Comparison of ENCODE assay signal across 9 mouse cellular contexts in genomic region chr5:149527999-149528729, GRCm38 (mm10). TPM values are rescaled to one million over a fixed set of nuclear protein-coding genes. Genes with fewer than 3 reads are reported as not detected.
DNase-seq lines count a peak whose midpoint lies in the region; ATAC-seq lines count a peak whose summit lies in the region.
"Had no signal": no experiment of that assay in that cellular context is flagged by ENCODE, and none has a peak within 500 bp of the region (broad histone marks: within the 10 kb centered on the region; RNA-seq: fewer than 3 reads in every experiment).

Wdr95 (plus strand) TSS chr5:149528679.

- peak within 1 kb of the TSS; percentile 43 for H3K4me2 ChIP-seq in heart, embryonic 16.5 days (ENCODE audit: low read depth, low read length)
- peak within 1 kb of the TSS; percentile 32 for H3K4me2 ChIP-seq in embryonic facial prominence, embryonic 11.5 days (ENCODE audit: low read depth, low read length)
- peak within 1 kb of the TSS; percentile 9; the same call in 1 of the 2 replicates for H3K4me2 ChIP-seq in hindbrain, embryonic 11.5 days (replicated peaks; ENCODE audit: low read depth, low read length)
- peak within 1 kb of the TSS; percentile 35 for H3K4me2 ChIP-seq in midbrain, embryonic 16.5 days (ENCODE audit: low read length)

- H3K36me3 ChIP-seq in heart, embryonic 16.5 days (ENCODE audit: control insufficient read depth, insufficient read depth) = no peaks in the 10 kb centered on the region
- no peaks in the 10 kb centered on the region for H3K36me3 ChIP-seq in embryonic facial prominence, embryonic 11.5 days (replicated peaks; ENCODE audit: control insufficient read depth, insufficient read depth, low read depth, low read length)
- H3K36me3 ChIP-seq in hindbrain, embryonic 11.5 days (ENCODE audit: control insufficient read depth, insufficient read depth, low read length) = no peaks in the 10 kb centered on the region
- H3K36me3 ChIP-seq in midbrain, embryonic 16.5 days (ENCODE audit: control insufficient read depth, insufficient read depth, low read length) = no peaks in the 10 kb centered on the region

- no peak within 1 kb of the TSS for H3K9ac ChIP-seq in heart, embryonic 16.5 days (ENCODE audit: low read length)
- H3K9ac ChIP-seq in embryonic facial prominence, embryonic 11.5 days (replicated peaks; ENCODE audit: low read length) = peak within 1 kb of the TSS; percentile 2; the same call in 1 of the 2 replicates
- peak within 1 kb of the TSS; percentile 4; the same call in 1 of the 2 replicates for H3K9ac ChIP-seq in hindbrain, embryonic 11.5 days (ENCODE audit: low read depth, low read length)
- peak within 1 kb of the TSS; percentile 49 for H3K9ac ChIP-seq in midbrain, embryonic 16.5 days (ENCODE audit: low read depth, low read length)

- no peak for ATAC-seq in heart, embryonic 16.5 days (replicated peaks; ENCODE audit: extremely low read depth, insufficient read depth, low FRiP score)
- ATAC-seq in embryonic facial prominence, embryonic 11.5 days (replicated peaks; ENCODE audit: insufficient number of reproducible peaks, low FRiP score, low TSS enrichment, low read depth) = peak; percentile 42; the same call in 1 of the 2 replicates
- ATAC-seq in hindbrain, embryonic 11.5 days (ENCODE audit: low FRiP score) = peak; percentile 70
- ATAC-seq in midbrain, embryonic 16.5 days = peak; percentile 22
- no peak for ATAC-seq in erythroid progenitor cell, adult 5-6 weeks (replicated peaks; ENCODE audit: low FRiP score, poor library complexity, severe bottlenecking)

- H3K4me1 ChIP-seq in heart, embryonic 16.5 days (ENCODE audit: control insufficient read depth, insufficient read depth, low read length) = peaks cover 21% of the 10 kb centered on the region
- peaks cover 3% of the 10 kb centered on the region; the same call in 1 of the 2 replicates for H3K4me1 ChIP-seq in embryonic facial prominence, embryonic 11.5 days (ENCODE audit: control insufficient read depth, insufficient read depth, low read length)
- H3K4me1 ChIP-seq in hindbrain, embryonic 11.5 days (replicated peaks; ENCODE audit: control insufficient read depth, insufficient read depth, low read length) = peaks cover 5% of the 10 kb centered on the region; the same call in 1 of the 2 replicates
- H3K4me1 ChIP-seq in midbrain, embryonic 16.5 days (ENCODE audit: control insufficient read depth, insufficient read depth, low read length) = peaks cover 43% of the 10 kb centered on the region

- 46% methylated on average over 29 of the region's 29 CpGs for WGBS in heart, embryonic 16.5 days
- 44% methylated on average over 29 of the region's 29 CpGs for WGBS in embryonic facial prominence, embryonic 11.5 days
- 29% methylated on average over 29 of the region's 29 CpGs for WGBS in hindbrain, embryonic 11.5 days
- WGBS in midbrain, embryonic 16.5 days = 12% methylated on average over 29 of the region's 29 CpGs

- intact Hi-C loops in heart, postnatal 36 days (cut with DNase I) = loop anchor here (5.0 to 10.0 kb wide), 4 partner anchors 104 to 713 kb away; no protein-coding TSS in a partner anchor

- H3K27ac ChIP-seq in heart, embryonic 16.5 days (ENCODE audit: low read length) = no peak within 1 kb of the TSS
- H3K27ac ChIP-seq in embryonic facial prominence, embryonic 11.5 days (replicated peaks; ENCODE audit: low read depth, low read length) = no peak within 1 kb of the TSS
- peak within 1 kb of the TSS; percentile 56 for H3K27ac ChIP-seq in hindbrain, embryonic 11.5 days (ENCODE audit: low read depth, low read length)
- H3K27ac ChIP-seq in midbrain, embryonic 16.5 days (ENCODE audit: low read length) = peak within 1 kb of the TSS; percentile 75

- no peak for DNase-seq in heart, postnatal 36 days
- DNase-seq in embryonic facial prominence, embryonic 11.5 days (ENCODE audit: low spot score) = peak; percentile 44
- DNase-seq in hindbrain, embryonic 11.5 days (ENCODE audit: low spot score) = peak; percentile 71
- DNase-seq in layer of hippocampus, postnatal 14 days (ENCODE audit: low spot score in 2 of 2) = peak; percentile 75 to 80
- DNase-seq in yolk sac, embryonic 10.5 days (ENCODE audit: low spot score) = peak; percentile 13

- 0 out of 2 replicates have a peak, but pooled peaks cover 4% of the 10 kb centered on the region for H3K27me3 ChIP-seq in heart, embryonic 16.5 days (ENCODE audit: control insufficient read depth, insufficient read depth, low read length)
- H3K27me3 ChIP-seq in embryonic facial prominence, embryonic 11.5 days (ENCODE audit: control insufficient read depth, insufficient read depth, low read length) = no peaks in the 10 kb centered on the region
- H3K27me3 ChIP-seq in hindbrain, embryonic 11.5 days (ENCODE audit: control insufficient read depth, insufficient read depth, low read length) = no peaks in the 10 kb centered on the region
- H3K27me3 ChIP-seq in midbrain, embryonic 16.5 days (ENCODE audit: control insufficient read depth, insufficient read depth, low read depth, low read length) = no peaks in the 10 kb centered on the region

- peaks cover 3% of the 10 kb centered on the region; the same call in 1 of the 2 replicates for H3K9me3 ChIP-seq in heart, embryonic 16.5 days (replicated peaks; ENCODE audit: control insufficient read depth, low read length)
- H3K9me3 ChIP-seq in embryonic facial prominence, embryonic 11.5 days (replicated peaks; ENCODE audit: control insufficient read depth, low read length) = no peaks in the 10 kb centered on the region
- no peaks in the 10 kb centered on the region for H3K9me3 ChIP-seq in hindbrain, embryonic 11.5 days (ENCODE audit: control insufficient read depth, low read length)
- H3K9me3 ChIP-seq in midbrain, embryonic 16.5 days (replicated peaks; ENCODE audit: control insufficient read depth, low read length, poor library complexity, severe bottlenecking) = no peaks in the 10 kb centered on the region

- H3K4me3 ChIP-seq in heart, embryonic 16.5 days (ENCODE audit: low read length) = no peak within 1 kb of the TSS
- H3K4me3 ChIP-seq in embryonic facial prominence, embryonic 11.5 days (ENCODE audit: low read depth, low read length) = no peak within 1 kb of the TSS
- no peak within 1 kb of the TSS for H3K4me3 ChIP-seq in hindbrain, embryonic 11.5 days (ENCODE audit: low read depth, low read length)
- 0 out of 2 replicates have a peak within 1 kb of the TSS, but pooled peaks have one; percentile 2 for H3K4me3 ChIP-seq in midbrain, embryonic 16.5 days (ENCODE audit: low read depth, low read length)

RNA-seq across cellular contexts. Expression of gene Wdr95, which starts in this region (rescaled TPM):
- 0.06 and 0.11 TPM in 2 replicates for polyA plus RNA-seq in heart, embryonic 16.5 days (2015; fragmentation: Nextera tagmentation; extraction: Ambion mirVana)
- total RNA-seq in heart, postnatal 36 days (2021) = not detected
- 0.18 TPM in 1 of 2 replicates, not detected in the other for polyA plus RNA-seq in embryonic facial prominence, embryonic 11.5 days (2014; fragmentation: Nextera tagmentation; extraction: Ambion mirVana)
- not detected in 2 replicates for polyA plus RNA-seq in hindbrain, embryonic 11.5 days (2014; fragmentation: Nextera tagmentation; extraction: Ambion mirVana)
- 1 to 10 TPM; 2.0 to 2.1 TPM for total RNA-seq in layer of hippocampus, postnatal 14 days (2021)
- 0.11 and 0.33 TPM in 2 replicates for polyA plus RNA-seq in midbrain, embryonic 16.5 days (2015; fragmentation: Nextera tagmentation; extraction: Ambion mirVana)
- total RNA-seq in erythroid progenitor cell, adult 5-6 weeks (2015; ENCODE audit: low replicate concordance) = 0.36 TPM in 1 of 2 replicates, not detected in the other
- 0.26 TPM in 1 of 2 replicates, not detected in the other for total RNA-seq in erythroid progenitor cell, adult 5-6 weeks (2017; ENCODE audit: low replicate concordance)
- total RNA-seq: MEL had no signal

Comparison
In these comparisons a context has a peak if more than half of its experiments do, and no peak if none do; other contexts are left out.
1. Peak in DNase-seq, ATAC-seq, H3K9ac ChIP-seq and H3K4me2 ChIP-seq in embryonic facial prominence, embryonic 11.5 days; RNA of the gene not detected or under 1 TPM.
2. Peak in DNase-seq, ATAC-seq, H3K27ac ChIP-seq, H3K9ac ChIP-seq and H3K4me2 ChIP-seq in hindbrain, embryonic 11.5 days; RNA of the gene not detected or under 1 TPM.
3. Peak in ATAC-seq, H3K4me3 ChIP-seq, H3K27ac ChIP-seq, H3K9ac ChIP-seq and H3K4me2 ChIP-seq in midbrain, embryonic 16.5 days; RNA of the gene not detected or under 1 TPM.
4. DNase-seq: peak in layer of hippocampus, postnatal 14 days (2 of 2) and yolk sac, embryonic 10.5 days (single experiment); none in heart, postnatal 36 days (0 of 2).
5. Peak in every context shown above with its lines, with median percentiles within 50 percentile points of each other: H3K4me2 ChIP-seq.